Mouse (Mus musculus): ENCODE results near the gene Krtap27-1. TPM values are rescaled to one million over a fixed set of nuclear protein-coding genes. Genes with fewer than 3 reads are reported as not detected.

Gene Krtap27-1
- not detected for total RNA-seq (2021)
- long read RNA-seq, experiment 1: 0 reads
- long read RNA-seq, experiment 2: 0 reads

DNA sequence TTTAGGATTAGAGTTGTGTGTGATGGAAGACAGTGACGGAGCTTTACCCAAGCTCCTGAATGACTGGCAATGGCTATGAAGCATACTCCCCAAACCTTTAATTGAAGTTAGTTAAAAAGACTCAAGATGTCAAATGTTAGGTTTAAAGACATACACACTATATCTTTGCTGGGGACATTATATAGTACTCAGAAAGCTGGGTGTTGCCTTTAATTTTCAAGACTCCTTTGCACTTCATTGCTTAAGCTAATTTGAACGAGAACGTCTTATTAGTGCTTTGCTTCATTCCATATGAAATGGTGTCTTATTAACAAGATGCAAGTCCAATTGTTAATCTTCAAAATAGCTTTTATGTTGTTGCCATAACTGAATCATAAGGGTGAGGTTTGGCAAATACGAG, at the start of gene Krtap27-1:
Gene Krtap27-1 (minus strand): TSS at position 101 of the 400 bp plus-strand sequence.
- DNase-seq: no peak
- intact Hi-C loops (cut with DNase I; ENCODE audit: low total_unique reads): no loop called here

DNA sequence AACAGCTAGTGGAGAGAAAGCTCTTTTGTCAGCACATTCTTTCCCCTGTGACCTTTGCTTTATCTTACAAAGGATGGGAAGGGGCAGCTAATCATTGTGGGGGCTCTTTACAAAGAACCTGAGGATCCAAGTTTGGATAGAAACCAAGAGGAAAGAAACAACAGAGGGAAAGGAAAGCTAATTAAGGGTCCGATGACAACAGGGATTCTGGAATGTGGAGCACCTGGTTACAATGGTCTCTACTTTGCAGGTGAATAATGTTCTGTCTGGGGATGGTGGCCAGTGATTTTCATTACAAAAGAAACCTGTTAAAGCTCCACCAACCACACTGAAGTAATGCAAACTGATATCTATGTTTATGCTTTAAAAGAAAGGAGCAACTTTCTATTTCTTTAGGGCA, 48.6 kb upstream of the Krtap27-1 start:
- DNase-seq: no peak
- intact Hi-C loops (cut with DNase I; ENCODE audit: low total_unique reads): no loop called here

DNA sequence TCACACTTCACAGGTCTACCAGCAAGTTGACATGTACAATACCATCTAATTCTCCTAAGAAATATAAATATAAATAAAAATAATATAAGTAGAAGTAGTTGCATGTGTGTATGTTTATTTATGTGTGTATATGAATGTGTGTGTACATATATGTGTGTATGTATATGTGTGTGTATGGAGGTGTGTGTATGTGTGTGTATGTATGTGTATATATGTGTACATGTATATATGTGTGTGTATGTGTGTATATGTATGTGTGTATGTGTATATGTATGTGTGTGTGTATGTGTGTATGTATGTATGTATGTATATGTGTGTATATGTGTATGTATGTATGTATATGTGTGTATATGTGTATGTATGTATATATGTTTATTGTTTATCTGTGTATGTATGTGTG, 45.1 kb upstream of the Krtap27-1 start:
- DNase-seq: no peak
- intact Hi-C loops (cut with DNase I; ENCODE audit: low total_unique reads): no loop called here

DNA sequence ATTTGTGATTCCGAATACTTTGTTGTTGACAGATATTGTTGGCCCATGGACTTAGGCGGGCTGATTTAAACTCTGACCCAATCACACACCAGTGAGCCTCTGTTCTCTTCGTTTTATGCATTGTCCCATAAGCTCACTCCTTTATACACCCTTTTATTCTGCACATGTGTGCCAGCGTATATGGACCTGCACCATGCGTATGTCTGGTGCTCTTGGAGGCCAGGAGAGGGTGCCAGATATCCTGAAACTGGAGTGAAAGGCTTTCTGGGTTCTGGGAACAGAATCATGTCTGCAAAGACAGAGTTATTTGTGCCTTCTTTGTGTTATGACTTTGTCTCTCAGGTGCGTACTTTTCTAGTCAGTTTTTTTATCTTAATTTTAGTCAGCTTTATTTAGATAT, 39.8 kb upstream of the Krtap27-1 start:
- DNase-seq: no peak
- intact Hi-C loops (cut with DNase I; ENCODE audit: low total_unique reads): no loop called here

DNA sequence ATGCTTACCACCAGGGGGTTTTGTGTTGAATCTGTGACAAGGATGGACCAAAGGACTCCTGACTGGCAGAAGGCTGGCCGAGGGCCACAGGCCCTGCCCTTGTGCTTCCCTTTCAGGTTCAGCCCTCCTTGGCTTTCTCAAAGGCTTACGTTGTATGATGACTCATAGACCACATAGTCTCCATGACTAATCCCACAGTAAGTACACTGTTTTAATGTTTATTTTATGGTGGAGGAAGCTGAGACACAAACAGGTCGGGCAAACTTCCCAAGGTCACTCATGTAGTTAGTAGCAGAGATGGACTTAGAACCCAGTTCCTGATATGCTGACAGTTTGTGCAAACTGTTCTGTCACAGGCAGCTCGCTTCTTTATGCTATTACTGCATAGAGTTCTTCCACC, 39.3 kb upstream of the Krtap27-1 start:
- intact Hi-C loops (cut with DNase I; ENCODE audit: low total_unique reads): no loop called here
- DNase-seq: no peak

DNA sequence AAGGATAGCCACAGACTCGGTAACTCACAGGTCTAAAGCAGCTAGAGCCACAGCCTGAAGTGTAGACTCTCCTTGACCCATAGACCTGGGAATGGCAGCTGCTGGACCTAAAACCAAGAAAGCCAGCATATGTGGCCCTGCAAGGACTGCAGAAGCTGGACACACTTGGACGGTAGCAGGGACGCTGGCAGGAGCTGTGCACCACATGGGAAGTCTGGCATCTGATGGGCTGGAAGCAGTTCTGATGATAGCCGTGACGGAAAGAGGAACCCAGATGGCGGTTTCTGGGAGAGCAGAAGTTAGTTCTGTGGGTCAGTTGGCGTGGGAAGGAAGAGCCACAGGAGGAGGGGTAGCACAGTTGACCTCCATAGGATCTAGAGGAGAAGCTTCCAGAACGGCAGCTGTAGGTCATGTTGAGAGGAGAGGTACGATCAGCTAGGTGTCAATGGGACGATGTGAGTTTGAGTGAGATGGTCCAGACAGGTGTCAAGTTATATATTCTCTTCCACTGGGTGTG, 36.1 kb upstream of the Krtap27-1 start, which contains the start of gene 2310061N02Rik:
Gene 2310061N02Rik (minus strand): TSS at position 467 of the 517 bp plus-strand sequence.
- peak; percentile 57 for DNase-seq
- intact Hi-C loops (cut with DNase I; ENCODE audit: low total_unique reads): no loop called here

DNA sequence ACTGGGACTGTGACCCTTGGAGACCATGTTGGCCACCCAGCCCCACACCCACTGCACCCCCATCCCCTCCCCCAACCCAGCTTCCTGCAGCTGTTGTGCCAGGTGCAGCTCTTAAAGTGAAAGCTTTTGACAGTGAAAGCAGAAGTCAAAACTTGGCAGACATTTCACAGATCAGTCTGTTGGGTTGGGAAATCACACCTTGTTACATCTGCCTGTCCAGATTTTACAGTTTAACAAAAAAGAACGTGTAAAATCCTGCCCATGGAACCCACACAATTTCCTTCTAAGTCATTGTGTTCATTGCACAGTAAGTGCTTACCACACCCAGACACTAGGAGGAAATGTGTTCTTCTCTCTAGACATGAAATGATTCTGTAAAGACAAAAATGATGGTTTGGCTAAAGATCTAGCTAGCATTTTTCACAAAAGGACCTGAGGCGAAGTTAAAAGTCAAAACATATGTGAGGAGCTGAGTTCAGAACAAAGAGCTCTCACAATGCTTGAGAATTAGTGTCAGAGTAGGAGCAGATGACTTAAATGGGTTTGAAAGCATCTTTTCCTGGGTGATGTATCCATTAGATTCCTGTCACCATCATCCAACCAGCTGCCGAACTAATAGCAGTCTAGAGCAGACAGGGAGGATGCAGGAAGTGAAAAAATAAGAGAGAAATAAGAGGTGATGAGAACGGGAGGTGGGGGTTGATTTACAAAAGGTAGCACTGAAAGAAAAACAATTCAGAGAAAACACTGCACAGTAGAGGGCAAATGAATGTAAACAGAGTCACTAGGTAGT, 29.8 kb upstream of the Krtap27-1 start:
- DNase-seq: no peak
- intact Hi-C loops (cut with DNase I; ENCODE audit: low total_unique reads): no loop called here

DNA sequence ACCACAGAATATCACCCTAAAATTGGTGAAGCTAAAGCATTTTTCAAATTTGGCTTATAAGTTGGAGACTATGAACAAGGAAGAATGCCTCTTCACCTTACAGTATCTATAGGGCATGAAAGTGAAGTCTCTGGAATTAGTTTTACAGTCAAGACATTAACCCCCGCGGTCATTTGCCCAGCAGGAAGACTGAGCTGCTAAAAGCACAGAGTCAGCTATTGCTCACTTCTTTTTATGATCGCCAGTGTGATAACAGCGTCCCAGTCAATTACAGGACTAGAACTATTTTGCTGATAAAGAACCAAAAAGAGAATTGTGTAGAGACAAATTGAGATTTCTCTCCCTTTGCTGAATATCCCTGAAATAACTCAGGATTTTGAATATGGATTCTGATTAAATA, 24.8 kb upstream of the Krtap27-1 start:
- DNase-seq: no peak
- intact Hi-C loops (cut with DNase I; ENCODE audit: low total_unique reads): no loop called here

DNA sequence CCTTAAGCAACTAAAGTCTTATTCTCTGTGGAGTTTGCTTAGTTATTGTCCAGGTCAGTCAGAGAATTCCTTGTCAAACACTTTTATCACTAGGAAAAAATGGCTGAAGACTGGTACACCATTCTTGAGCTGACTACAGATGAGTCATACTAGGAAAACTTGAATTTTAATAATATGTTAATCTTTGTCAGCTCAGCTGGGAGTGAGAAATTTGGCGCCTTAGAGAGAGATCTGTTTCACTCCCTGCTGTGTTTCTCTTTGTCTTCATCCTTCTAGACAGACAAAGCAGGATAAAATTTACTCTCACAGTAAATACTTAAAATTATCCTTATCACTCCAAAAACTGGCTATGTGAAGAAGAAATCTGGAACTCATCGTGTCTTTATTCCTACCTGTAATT, 9.8 kb upstream of the Krtap27-1 start:
- intact Hi-C loops (cut with DNase I; ENCODE audit: low total_unique reads): no loop called here
- no peak for DNase-seq

DNA sequence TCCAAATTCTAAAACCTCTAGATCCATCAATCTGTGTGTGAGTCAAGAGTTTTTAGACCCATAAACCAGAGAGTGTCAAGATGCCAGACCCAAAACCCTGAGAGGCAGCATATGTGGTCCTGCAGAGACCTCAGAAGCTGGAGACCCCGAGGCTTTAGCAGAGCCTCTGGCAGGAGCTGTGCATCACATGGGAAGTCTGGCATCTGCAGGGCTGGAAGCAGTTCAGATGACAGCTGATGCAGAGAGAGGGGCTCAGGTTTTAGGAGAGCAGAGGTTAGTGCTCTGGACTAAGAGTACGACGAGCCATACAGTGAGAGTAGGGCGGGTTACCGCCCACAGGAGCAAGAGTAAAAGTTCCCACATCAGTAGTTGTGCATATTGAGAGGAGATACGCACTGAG, 7.6 kb upstream of the Krtap27-1 start:
- intact Hi-C loops (cut with DNase I; ENCODE audit: low total_unique reads): no loop called here
- no peak for DNase-seq

DNA sequence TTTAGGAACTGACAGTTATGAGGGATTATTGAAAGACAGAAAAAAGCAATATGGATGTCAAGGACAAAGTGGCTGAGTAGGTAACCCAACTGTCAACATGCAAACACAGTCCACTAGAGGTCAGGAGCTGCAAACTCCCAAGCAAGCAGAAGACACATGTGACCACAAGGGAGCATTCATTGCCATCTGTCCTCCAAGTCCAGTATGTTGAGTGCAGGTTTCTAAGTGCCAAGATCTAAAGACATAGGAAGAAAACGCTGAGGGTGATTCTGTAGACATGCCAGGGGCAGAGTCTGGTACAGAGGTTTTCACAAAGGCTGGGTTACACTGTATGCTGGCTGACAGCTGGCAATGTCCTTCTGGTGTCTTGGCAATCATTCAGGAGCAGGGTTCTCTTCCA, 14.0 kb downstream of the Krtap27-1 start:
- DNase-seq: no peak
- intact Hi-C loops (cut with DNase I; ENCODE audit: low total_unique reads): loop anchor here (5.0 kb wide), 1 partner anchor 170 kb away; the partner anchor contains the start of gene Krtap14

DNA sequence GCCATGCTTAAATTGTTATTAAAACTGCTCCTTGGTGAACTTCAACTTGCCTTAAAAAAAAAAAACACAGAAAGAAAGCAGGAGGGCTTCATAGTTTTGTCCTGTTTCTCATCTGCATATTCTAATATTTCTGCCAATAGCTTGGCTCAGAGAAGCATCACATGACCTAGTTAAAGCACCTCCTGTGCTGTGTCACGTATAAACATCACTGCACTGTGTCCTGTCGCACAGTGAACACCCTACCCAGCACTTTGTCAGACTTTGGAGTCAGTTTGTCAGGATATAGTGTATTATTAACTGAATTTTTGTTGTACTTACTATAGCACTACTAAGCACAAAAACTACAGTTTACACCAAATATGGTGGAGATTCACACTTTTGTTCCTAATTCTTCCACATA, 19.5 kb downstream of the Krtap27-1 start:
- DNase-seq: no peak
- intact Hi-C loops (cut with DNase I; ENCODE audit: low total_unique reads): no loop called here

DNA sequence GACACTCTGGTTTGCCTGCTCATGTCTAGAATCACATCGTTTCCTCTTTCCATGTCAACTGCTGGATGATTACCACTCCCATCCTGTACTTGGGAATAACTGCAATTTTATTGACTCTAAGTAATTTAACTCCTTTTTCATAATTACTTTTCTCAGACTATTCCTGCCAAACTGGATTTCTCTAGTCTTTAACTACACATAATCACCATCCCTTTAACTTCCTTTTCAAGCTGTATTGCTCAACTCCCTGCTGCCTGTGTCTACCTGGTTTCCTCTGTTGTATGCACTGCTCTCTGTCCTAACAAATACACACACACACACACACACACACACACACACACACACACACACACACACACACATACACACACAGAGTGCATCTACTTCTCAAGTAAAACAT, 20.4 kb downstream of the Krtap27-1 start:
- no peak for DNase-seq
- intact Hi-C loops (cut with DNase I; ENCODE audit: low total_unique reads): no loop called here

DNA sequence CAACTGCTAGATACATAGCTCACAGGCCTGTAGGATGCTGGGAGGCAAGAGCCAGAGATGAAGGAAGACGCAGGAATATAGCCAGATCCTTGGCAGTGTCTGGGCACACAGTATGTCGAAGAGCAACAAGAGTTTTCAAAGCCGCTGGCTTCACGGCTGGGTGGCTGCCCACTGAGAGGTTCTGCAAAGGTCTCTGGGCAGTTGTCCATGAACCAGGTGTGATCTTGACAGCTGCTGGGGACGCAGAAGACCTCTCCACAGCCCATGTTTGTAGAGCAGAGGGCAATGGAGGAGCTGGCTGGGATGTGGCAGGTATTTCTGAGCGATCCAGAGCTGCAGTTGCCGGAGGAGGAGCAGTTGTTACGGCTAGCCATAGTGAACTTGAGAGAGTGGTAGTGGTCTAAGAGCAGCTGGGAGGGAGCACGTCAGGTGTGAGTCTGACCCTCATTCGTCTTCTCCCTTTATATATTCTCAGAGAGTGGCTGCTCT, 24.1 kb downstream of the Krtap27-1 start, which contains the start of gene Krtap26-1:
Gene Krtap26-1 (minus strand): TSS at position 439 of the 489 bp plus-strand sequence.
- no peak for DNase-seq
- intact Hi-C loops (cut with DNase I; ENCODE audit: low total_unique reads): no loop called here

DNA sequence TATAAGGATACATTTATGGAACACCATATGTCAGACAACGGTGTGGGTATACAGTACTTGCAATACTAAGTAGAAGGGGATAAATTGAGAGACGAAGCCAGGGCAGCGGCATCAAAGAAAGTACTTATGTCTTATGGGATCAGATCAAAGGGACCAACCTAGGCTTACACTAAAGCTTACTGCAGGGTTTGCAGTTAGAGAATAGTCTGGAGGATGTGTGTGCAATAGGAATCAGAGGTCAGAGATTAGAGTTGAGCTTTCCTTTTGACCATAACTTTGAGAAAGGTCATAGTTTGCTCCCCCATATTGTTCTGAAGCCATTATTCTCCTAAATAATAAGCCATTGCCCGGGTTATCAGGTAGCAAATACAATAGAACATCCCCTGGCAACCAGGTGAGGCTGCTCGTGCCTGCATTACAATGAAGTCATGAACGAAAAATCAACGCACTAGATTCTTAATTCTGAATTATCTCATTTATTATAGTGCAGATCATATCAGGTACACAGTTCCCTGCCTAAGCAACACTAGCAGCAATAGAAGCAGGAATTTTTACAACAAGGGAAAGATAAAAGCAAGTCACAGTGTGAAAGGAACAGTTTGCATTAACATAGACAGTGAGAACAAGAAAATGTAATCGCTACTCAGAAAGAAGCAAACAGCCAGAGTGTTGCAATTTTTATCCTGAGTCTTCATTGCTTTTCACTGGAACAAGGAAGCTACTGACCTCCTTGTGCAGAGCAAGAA, 24.9 kb downstream of the Krtap27-1 start:
- no peak for DNase-seq
- intact Hi-C loops (cut with DNase I; ENCODE audit: low total_unique reads): no loop called here

DNA sequence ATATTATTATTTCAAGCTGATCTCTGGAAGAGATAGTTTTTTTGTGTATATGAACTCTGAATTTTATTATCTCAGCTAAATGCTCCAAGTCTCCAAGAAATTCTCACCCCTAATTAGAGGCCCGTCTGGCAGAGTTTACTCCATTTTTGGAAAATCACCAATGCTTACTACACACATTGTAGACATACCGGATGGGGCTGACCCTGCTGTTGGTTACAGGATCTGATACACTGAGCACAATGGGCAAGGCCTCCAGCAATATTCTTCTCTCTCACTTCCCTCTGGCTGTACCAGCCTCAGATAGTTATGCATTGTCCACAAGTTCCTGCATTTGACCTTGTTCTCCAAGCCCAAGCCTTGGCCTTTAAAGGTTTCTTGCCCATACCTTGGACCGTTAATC, 31.4 kb downstream of the Krtap27-1 start:
- intact Hi-C loops (cut with DNase I; ENCODE audit: low total_unique reads): no loop called here
- DNase-seq: no peak

DNA sequence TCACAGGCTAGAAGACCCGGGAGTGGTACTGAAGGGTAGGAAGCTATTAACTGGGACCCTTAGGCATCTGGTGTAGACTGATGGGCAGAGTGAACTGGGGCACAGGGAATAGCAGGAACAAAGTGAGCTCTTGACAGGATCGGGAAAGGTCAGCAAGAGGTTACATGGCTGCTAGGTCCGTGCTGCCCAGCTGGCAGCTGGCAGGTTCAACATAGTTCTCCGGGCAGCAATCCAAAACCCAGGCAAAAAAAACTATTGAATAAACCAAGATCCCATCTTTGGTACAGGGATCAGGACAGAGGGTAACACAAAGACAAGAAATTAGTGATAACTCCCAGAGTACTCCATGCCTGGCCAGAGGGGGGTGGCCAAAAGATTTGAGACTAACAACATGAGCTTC, 36.3 kb downstream of the Krtap27-1 start:
- DNase-seq: no peak
- intact Hi-C loops (cut with DNase I; ENCODE audit: low total_unique reads): no loop called here

DNA sequence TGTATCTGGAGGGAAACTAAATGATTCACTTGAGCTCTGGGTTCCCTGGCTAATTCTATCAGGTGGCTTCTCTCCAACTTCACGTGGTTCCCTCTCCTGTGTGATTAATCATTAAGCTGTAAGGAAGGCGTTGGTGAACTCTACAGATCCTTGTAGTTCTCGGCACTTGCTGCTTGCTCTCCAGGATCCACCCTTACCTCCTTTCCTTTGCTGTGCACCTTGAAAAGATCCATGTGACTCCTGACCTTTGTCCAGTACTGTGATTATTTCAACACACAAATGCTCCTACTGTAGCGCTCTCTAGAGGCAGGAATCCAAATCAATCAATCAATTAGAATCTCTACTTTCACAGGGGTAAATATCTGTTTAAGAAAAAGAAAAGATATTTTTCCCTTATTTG, 40.0 kb downstream of the Krtap27-1 start:
- DNase-seq: no peak
- intact Hi-C loops (cut with DNase I; ENCODE audit: low total_unique reads): no loop called here

DNA sequence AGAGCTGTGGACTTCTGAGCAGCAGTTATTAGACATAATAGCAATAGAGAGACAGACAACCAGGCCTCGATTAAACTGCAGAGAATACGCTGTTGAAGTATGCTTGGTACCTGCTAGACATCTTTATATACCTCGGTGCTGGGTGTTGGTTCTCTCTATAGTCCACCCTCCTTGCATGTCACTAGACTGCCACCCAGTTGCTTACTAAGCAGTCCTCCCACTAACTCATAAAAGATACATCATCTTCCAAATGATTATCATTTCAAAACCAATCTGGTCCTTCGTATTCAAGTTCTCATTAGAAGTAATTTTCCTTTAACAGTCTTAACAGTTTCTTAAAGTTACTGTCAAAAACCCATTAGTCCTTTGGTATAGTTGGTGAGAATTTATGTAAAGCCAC, 43.9 kb downstream of the Krtap27-1 start, which contains the start of gene 2310079G19Rik:
Gene 2310079G19Rik (minus strand): TSS at position 101 of the 400 bp plus-strand sequence.
- intact Hi-C loops (cut with DNase I; ENCODE audit: low total_unique reads): no loop called here

More for the DNA sequence above, 43.9 kb downstream of the Krtap27-1 start, which contains the start of gene 2310079G19Rik:
- no peak for DNase-seq

All from gastrocnemius, postnatal 14 days (tissue).